8 mouse cellular contexts compared by ENCODE assay signal in the genomic region with DNA sequence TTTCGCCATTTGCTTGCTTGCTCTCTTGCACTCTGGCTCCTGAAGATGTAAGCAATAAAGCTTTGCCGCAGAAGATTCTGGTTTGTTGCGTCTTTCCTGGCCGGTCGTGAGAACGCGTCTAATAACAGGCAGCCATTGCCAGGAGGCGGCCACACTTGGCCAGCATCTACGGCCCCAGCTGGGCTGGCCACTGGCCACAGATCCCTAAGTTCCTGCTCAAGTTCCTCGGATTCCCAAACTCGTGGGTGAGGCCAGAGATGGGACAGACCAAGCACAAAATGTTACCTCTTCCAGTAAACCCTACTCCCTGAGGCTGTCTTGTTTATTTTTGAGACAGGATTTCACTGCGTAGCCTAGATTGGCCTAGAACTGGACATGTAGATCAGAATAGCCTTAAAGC. TPM values are rescaled to one million over a fixed set of nuclear protein-coding genes. Genes with fewer than 3 reads are reported as not detected.
A peak's percentile ranks its signal among the peaks of the same experiment; 100 is the strongest.
DNase-seq lines count a peak whose midpoint lies in the region; TF ChIP-seq lines count a peak whose summit lies in the region.
"Not testable (repeated sequence)": the region's sequence is repeated elsewhere in the genome, so short reads cannot be mapped to it uniquely, and the experiment has no call there.

No protein-coding gene starts in this region.

- H3K27me3 ChIP-seq in heart, adult 2 months (ENCODE audit: control insufficient read depth, insufficient read depth, low read length) = not testable (repeated sequence)

- TF ChIP-seq CTCF in heart, adult 2 months (IDR thresholded peaks at IDR 0.05) = not testable (repeated sequence)

- not testable (repeated sequence) for H3K9ac ChIP-seq in heart, adult 2 months (ENCODE audit: low read depth, low read length)

- not testable (repeated sequence) for H3K4me1 ChIP-seq in heart, adult 2 months (ENCODE audit: control insufficient read depth, insufficient read depth, low read length)

- H3K4me3 ChIP-seq in heart, adult 2 months = not testable (repeated sequence)

- not testable (repeated sequence) for H3K27ac ChIP-seq in heart, adult 2 months

- not testable (repeated sequence) for TF ChIP-seq POLR2A in heart, adult 2 months (IDR thresholded peaks at IDR 0.05; ENCODE audit: insufficient read depth, low read depth, low read length)

- intact Hi-C loops in gastrocnemius, postnatal 14 days (cut with DNase I; ENCODE audit: low total_unique reads); heart, adult 2 months (cut with DNase I); heart, postnatal 25 days (cut with DNase I): not testable (repeated sequence)

- peak; percentile 54 to 64 for DNase-seq in cerebellum, postnatal 10 days
- DNase-seq in gastrocnemius, postnatal 14 days = peak; percentile 76
- peak; percentile 80 to 81 for DNase-seq in heart, adult 2 months
- peak; percentile 60 for DNase-seq in heart, postnatal 25 days (ENCODE audit: low spot score)
- peak; percentile 66 for DNase-seq in kidney, postnatal 14 days
- DNase-seq in lung, adult 18-20 months = peak; percentile 51 to 55
- peak; percentile 40 to 83 for DNase-seq in lung, postnatal 4 days
- DNase-seq in urinary bladder, postnatal 36 days (ENCODE audit: low spot score in 2 of 2) = peak; percentile 28 to 40

- H3K36me3 ChIP-seq in heart, adult 2 months (ENCODE audit: control insufficient read depth, insufficient read depth, low read length) = not testable (repeated sequence)

- not testable (repeated sequence) for TF ChIP-seq EP300 in heart, adult 2 months (IDR thresholded peaks at IDR 0.05; ENCODE audit: insufficient read depth, low read depth, low read length)

- not testable (repeated sequence) for H3K79me2 ChIP-seq in heart, adult 2 months (replicated peaks; ENCODE audit: control insufficient read depth, insufficient read depth, low read length)

- WGBS in heart, adult 2 months = 78% methylated on average over 11 of the region's 12 CpGs

RNA-seq across cellular contexts. Expression of gene Orai2, which starts 10.4 kb away (rescaled TPM):
- total RNA-seq in gastrocnemius, postnatal 14 days (2021) = 1 to 10 TPM; 2.7 to 3.2 TPM
- total RNA-seq in heart, adult 2 months (2021) = 1 to 10 TPM in 1 of 2 experiments, under 1 TPM in 1; 0.76 to 1.6 TPM
- polyA plus RNA-seq in heart, adult 2 months (2012; rRNA removed) = 2.9 and 5.5 TPM in 2 replicates
- 1 to 10 TPM in 1 of 2 experiments, under 1 TPM in 1; 0.87 to 1.2 TPM for total RNA-seq in heart, postnatal 25 days (2021)

RNA-seq across cellular contexts. Expression of gene Alkbh4, which starts 24.1 kb away (rescaled TPM):
- 1 to 10 TPM; 4.4 to 5.1 TPM for total RNA-seq in gastrocnemius, postnatal 14 days (2021)
- total RNA-seq in heart, adult 2 months (2021) = 1 to 10 TPM; 5.3 to 6.4 TPM
- polyA plus RNA-seq in heart, adult 2 months (2012; rRNA removed) = 6.2 and 9.7 TPM in 2 replicates
- total RNA-seq in heart, postnatal 25 days (2021) = 1 to 10 TPM; 5.3 to 6.0 TPM

RNA-seq across cellular contexts. Expression of gene Lrwd1, which starts 24.2 kb away (rescaled TPM):
- total RNA-seq in gastrocnemius, postnatal 14 days (2021) = 1 to 10 TPM; 4.0 to 4.3 TPM
- 1 to 10 TPM; 5.4 to 5.5 TPM for total RNA-seq in heart, adult 2 months (2021)
- 11.5 and 12.3 TPM in 2 replicates for polyA plus RNA-seq in heart, adult 2 months (2012; rRNA removed)
- 1 to 10 TPM; 5.0 to 6.3 TPM for total RNA-seq in heart, postnatal 25 days (2021)

RNA-seq across cellular contexts. Expression of gene Prkrip1, which starts 38.7 kb away (rescaled TPM):
- 10 to 100 TPM; 24.2 to 25.1 TPM for total RNA-seq in gastrocnemius, postnatal 14 days (2021)
- 10 to 100 TPM; 16.8 to 19.0 TPM for total RNA-seq in heart, adult 2 months (2021)
- polyA plus RNA-seq in heart, adult 2 months (2012; rRNA removed) = 8.2 and 9.2 TPM in 2 replicates
- total RNA-seq in heart, postnatal 25 days (2021) = 10 to 100 TPM; 17.3 to 20.9 TPM

RNA-seq across cellular contexts. Expression of gene Polr2j, which starts 43.7 kb away (rescaled TPM):
- 10 to 100 TPM; 52.9 to 66.0 TPM for total RNA-seq in gastrocnemius, postnatal 14 days (2021)
- total RNA-seq in heart, adult 2 months (2021) = 10 to 100 TPM; 63.5 to 89.3 TPM
- polyA plus RNA-seq in heart, adult 2 months (2012; rRNA removed) = 66.9 and 70.9 TPM in 2 replicates
- total RNA-seq in heart, postnatal 25 days (2021) = 10 to 100 TPM; 64.4 to 71.9 TPM
